Mouse (Mus musculus) heart, embryonic 14.5 days (tissue): ENCODE results near the gene Sptbn2. TPM values are rescaled to one million over a fixed set of nuclear protein-coding genes. Genes with fewer than 3 reads are reported as not detected.

Source experiments
- ATAC-seq: fragments of 200-750 bp; cut with Nextera tagmentation; 2 replicates; pipeline ENCODE4 v1.8.0; 2017; ENCODE audit warnings: low read depth, moderate TSS enrichment; ENCODE audit not compliant: insufficient number of reproducible peaks, insufficient read depth, low FRiP score
- H3K27ac ChIP-seq, 2 experiments: fragments of 200-500 bp in 1 of 2; fragments of 300-500 bp in 1 of 2; sonication (generic) in 1 of 2; replicated peaks in 1 of 2; 2 replicates each; pipeline ENCODE4 v1.5.1; 2012 to 2014; ENCODE audit warnings: low read depth in 2 of 2, low read length in 2 of 2, control low read depth in 1 of 2, mild to moderate bottlenecking in 1 of 2, mixed read lengths in 1 of 2; ENCODE audit not compliant: control insufficient read depth in 1 of 2, insufficient read depth in 1 of 2
- H3K27me3 ChIP-seq: fragments of 300-500 bp; sonication (generic); 2 replicates; pipeline ENCODE4 v1.6.1; 2014; ENCODE audit warnings: mild to moderate bottlenecking, low read length, control low read depth; ENCODE audit not compliant: control insufficient read depth, insufficient read depth
- H3K36me3 ChIP-seq: fragments of 300-500 bp; sonication (generic); 2 replicates; pipeline ENCODE4 v1.6.1; 2014; ENCODE audit warnings: mild to moderate bottlenecking, control low read depth, low read length, mixed read lengths; ENCODE audit not compliant: control insufficient read depth, insufficient read depth
- H3K4me1 ChIP-seq, 2 experiments: fragments of 200-500 bp in 1 of 2; fragments of 300-500 bp in 1 of 2; sonication (generic) in 1 of 2; 2 replicates each; pipeline ENCODE4 v1.6.1; 2012 to 2014; ENCODE audit warnings: low read length in 2 of 2, control low read depth in 1 of 2, mixed read lengths in 1 of 2; ENCODE audit not compliant: control insufficient read depth in 2 of 2, insufficient read depth in 2 of 2
- H3K4me2 ChIP-seq: fragments of 300-500 bp; sonication (generic); 2 replicates; pipeline ENCODE4 v1.6.1; 2014; ENCODE audit warnings: mild to moderate bottlenecking, low read length
- H3K4me3 ChIP-seq, 2 experiments: fragments of 200-500 bp in 1 of 2; fragments of 300-500 bp in 1 of 2; sonication (generic) in 1 of 2; 2 replicates each; pipeline ENCODE4 v1.5.1; 2012 to 2014; ENCODE audit warnings: low read length in 2 of 2, mild to moderate bottlenecking in 2 of 2, control low read depth in 1 of 2, low read depth in 1 of 2, moderate library complexity in 1 of 2; ENCODE audit not compliant: control insufficient read depth in 1 of 2, insufficient read depth in 1 of 2
- H3K9ac ChIP-seq: fragments of 300-500 bp; sonication (generic); 2 replicates; pipeline ENCODE4 v1.6.1; 2014; ENCODE audit warnings: mild to moderate bottlenecking, low read length
- H3K9me3 ChIP-seq: fragments of 300-500 bp; sonication (generic); 2 replicates; pipeline ENCODE4 v1.6.1; 2016; ENCODE audit warnings: low read length, control low read depth; ENCODE audit not compliant: control insufficient read depth
- whole genome bisulfite sequencing: fragments of 180-500 bp; shearing (Covaris S2); extraction: QIAGEN DNeasy Blood & Tissue Kit; methylation state at CpG from one replicate; pipeline ENCODE4 v1.1.7; 2014; 5-methylcytosine and 5-hydroxymethylcytosine counted together
- polyA plus RNA-seq: library from polyadenylated mRNA; unstranded; fragments of >200 nt; fragmentation: Nextera tagmentation; extraction: Ambion mirVana; gene quantifications from 2 replicates; pipeline ENCODE4 v1.2.1, GENCODE M21; 2014

The Sptbn2 gene
- polyA plus RNA-seq, 1 experiment from 2014 or later: 0.24 TPM

GRCm38 (mm10) chr19:4720671-4721244, 9.8 kb downstream of the Sptbn2 start:
- Histone ChIP-seq H3K9ac (no peak overlapping the region), H3K4me1 (no peaks in the 10 kb centered on the region; a peak in 1 of 4 replicates), H3K27ac (no peak overlapping the region), H3K4me2 (peak overlapping the region; percentile 23; the same call in 1 of the 2 replicates), H3K9me3 (no peaks in the 10 kb centered on the region), H3K27me3 (peaks cover 34% of the 10 kb centered on the region), H3K36me3 (no peaks in the 10 kb centered on the region), H3K4me3 (no peak overlapping the region)
- 10% methylated on average over 11 of the region's 11 CpGs for WGBS
- ATAC-seq: no peak

GRCm38 (mm10) chr19:4729186-4729585, 18.2 kb downstream of the Sptbn2 start:
- Histone ChIP-seq H3K4me2 (no peak overlapping the region), H3K4me3 (no peak overlapping the region), H3K9me3 (no peaks in the 10 kb centered on the region), H3K9ac (no peak overlapping the region), H3K27ac (no peak overlapping the region), H3K27me3 (no peaks in the 10 kb centered on the region), H3K36me3 (no peaks in the 10 kb centered on the region), H3K4me1 (no peaks in the 10 kb centered on the region)
- ATAC-seq: no peak
- 83% methylated on average over 9 of the region's 9 CpGs for WGBS

DNA sequence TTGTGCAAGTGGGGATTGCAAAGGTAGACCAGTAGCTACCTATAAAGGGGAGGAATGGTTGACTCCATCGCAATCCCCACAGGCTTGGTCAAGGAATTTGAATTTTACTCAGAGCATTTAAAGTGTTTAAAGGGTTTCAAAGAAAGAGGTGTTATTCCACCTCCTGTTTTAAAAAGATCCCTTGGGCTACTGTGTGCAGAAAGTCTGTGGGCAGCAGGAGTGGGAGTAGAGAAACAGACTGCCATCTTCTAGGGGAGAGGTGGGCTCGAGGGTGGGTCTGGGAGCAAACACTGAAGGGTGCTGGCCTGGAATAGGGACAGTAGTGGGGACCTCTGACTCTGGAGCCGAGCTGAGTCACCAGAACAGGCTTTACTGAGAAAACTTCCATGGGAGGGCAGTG, 22.1 kb downstream of the Sptbn2 start:
- Histone ChIP-seq H3K27me3 (no peaks in the 10 kb centered on the region), H3K4me1 (no peaks in the 10 kb centered on the region), H3K9me3 (no peaks in the 10 kb centered on the region), H3K27ac (no peak overlapping the region), H3K4me2 (no peak overlapping the region), H3K4me3 (no peak overlapping the region), H3K9ac (no peak overlapping the region), H3K36me3 (no peaks in the 10 kb centered on the region)
- ATAC-seq: no peak
- 82% methylated on average over 3 of the region's 3 CpGs for WGBS

DNA sequence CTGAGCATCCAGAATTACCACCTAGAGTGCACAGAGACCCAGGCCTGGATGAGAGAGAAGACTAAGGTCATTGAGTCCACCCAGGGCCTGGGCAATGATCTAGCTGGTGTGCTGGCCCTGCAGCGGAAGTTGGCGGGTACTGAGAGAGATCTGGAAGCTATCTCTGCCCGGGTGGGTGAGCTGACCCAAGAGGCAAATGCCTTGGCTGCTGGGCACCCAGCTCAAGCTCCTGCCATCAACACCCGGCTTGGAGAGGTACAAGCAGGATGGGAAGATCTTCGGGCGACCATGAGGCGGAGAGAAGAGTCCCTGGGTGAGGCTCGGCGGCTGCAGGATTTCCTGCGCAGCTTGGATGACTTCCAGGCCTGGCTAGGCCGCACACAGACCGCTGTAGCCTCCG, 26.9 kb downstream of the Sptbn2 start:
- Histone ChIP-seq H3K4me3 (no peak overlapping the region), H3K4me1 (no peaks in the 10 kb centered on the region), H3K27ac (no peak overlapping the region), H3K9me3 (no peaks in the 10 kb centered on the region), H3K9ac (no peak overlapping the region), H3K4me2 (no peak overlapping the region), H3K27me3 (no peaks in the 10 kb centered on the region), H3K36me3 (no peaks in the 10 kb centered on the region)
- no peak for ATAC-seq
- WGBS: 71% methylated on average over 13 of the region's 13 CpGs

DNA sequence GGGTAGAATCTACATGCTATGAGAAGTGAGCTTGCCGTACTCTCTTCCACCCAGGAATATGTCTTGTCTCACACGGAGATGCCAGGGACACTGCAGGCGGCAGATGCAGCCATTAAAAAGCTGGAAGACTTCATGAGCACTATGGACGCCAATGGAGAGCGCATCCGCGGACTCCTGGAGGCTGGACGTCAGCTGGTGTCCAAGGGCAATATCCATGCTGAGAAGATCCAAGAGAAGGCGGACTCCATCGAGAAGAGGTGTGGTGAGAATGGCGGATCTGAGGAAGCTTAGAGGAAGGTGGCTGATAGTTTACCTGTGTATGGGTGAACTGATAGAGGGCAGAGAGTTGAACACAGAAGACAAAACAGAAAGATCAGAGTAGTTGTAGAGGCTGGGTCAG, 28.1 kb downstream of the Sptbn2 start:
- H3K9ac ChIP-seq: no peak overlapping the region
- H3K4me1 ChIP-seq: no peaks in the 10 kb centered on the region
- no peaks in the 10 kb centered on the region for H3K36me3 ChIP-seq
- no peak overlapping the region for H3K4me2 ChIP-seq
- ATAC-seq: no peak
- H3K27me3 ChIP-seq: no peaks in the 10 kb centered on the region
- no peak overlapping the region for H3K4me3 ChIP-seq
- H3K9me3 ChIP-seq: no peaks in the 10 kb centered on the region
- H3K27ac ChIP-seq: no peak overlapping the region
- WGBS: 91% methylated on average over 11 of the region's 11 CpGs

DNA sequence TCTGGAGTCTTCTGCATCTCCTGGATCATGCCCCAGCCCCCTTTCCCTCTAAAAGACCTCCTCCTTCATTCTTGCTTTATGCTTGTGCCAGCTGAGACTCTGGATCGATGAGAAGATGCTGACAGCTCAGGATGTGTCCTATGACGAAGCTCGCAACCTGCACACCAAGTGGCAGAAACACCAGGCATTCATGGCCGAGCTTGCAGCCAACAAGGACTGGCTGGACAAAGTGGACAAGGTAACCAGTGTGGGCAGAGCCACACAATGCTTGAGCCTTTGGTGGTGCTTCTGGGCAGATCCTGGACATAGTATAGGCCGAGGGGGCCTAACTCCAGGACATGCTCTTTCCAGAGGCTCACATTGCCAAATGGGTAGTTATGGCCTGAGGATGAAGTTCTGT, 28.8 kb downstream of the Sptbn2 start:
- Histone ChIP-seq H3K9me3 (no peaks in the 10 kb centered on the region), H3K27ac (no peak overlapping the region), H3K4me3 (no peak overlapping the region), H3K4me1 (peaks cover 0 to under 1% of the 10 kb centered on the region in 2 experiments; a peak in 1 of 4 replicates), H3K4me2 (no peak overlapping the region), H3K9ac (no peak overlapping the region), H3K27me3 (no peaks in the 10 kb centered on the region), H3K36me3 (no peaks in the 10 kb centered on the region)
- no peak for ATAC-seq
- 78% methylated on average over 5 of the region's 5 CpGs for WGBS

DNA sequence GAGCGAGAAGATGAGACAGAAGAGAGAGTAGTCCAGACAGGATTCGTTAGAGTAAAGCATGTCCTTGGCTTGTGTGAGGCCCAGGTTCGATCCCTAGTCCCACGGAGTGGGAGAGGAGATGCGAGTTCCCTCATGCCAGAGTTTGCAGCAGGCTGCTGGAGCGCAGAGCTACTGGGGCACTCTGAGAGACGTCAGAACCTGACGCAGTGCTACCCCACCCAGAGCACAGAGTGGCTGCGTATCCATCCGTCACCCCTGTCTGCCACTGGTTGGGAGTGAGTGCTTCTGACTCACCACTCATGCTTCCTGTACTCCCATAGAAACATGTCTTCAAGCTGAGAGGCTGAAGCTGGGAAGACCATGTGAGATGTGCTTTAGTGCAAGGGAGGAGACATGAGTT, 30.5 kb downstream of the Sptbn2 start:
- WGBS: 70% methylated on average over 10 of the region's 10 CpGs
- Histone ChIP-seq H3K36me3 (no peaks in the 10 kb centered on the region), H3K9me3 (no peaks in the 10 kb centered on the region)

GRCm38 (mm10) chr19:4742229-4742628, 31.3 kb downstream of the Sptbn2 start:
- Histone ChIP-seq H3K4me3 (no peak overlapping the region), H3K27me3 (no peaks in the 10 kb centered on the region), H3K4me1 (peaks cover 0 to 7% of the 10 kb centered on the region in 2 experiments; a peak in 3 of 4 replicates), H3K4me2 (no peak overlapping the region), H3K9ac (no peak overlapping the region), H3K36me3 (no peaks in the 10 kb centered on the region), H3K9me3 (no peaks in the 10 kb centered on the region), H3K27ac (no peak overlapping the region)
- no peak for ATAC-seq
- WGBS: 81% methylated on average over 6 of the region's 6 CpGs

More for the DNA sequence above, 30.5 kb downstream of the Sptbn2 start:
- Histone ChIP-seq H3K27ac (no peak overlapping the region), H3K4me3 (no peak overlapping the region), H3K27me3 (no peaks in the 10 kb centered on the region), H3K9ac (no peak overlapping the region), H3K4me2 (no peak overlapping the region), H3K4me1 (peaks cover 0 to 7% of the 10 kb centered on the region in 2 experiments; a peak in 3 of 4 replicates)
- no peak for ATAC-seq
